Mouse (Mus musculus): ENCODE measurements around the gene Gipc2. TPM values are rescaled to one million over a fixed set of nuclear protein-coding genes. Genes with fewer than 3 reads are reported as not detected.
A peak's percentile ranks its signal among the peaks of the same experiment; 100 is the strongest.
"Not testable (repeated sequence)": the region's sequence is repeated elsewhere in the genome, so short reads cannot be mapped to it uniquely, and the experiment has no call there.

Gipc2 gene
- polyA plus RNA-seq, 1 experiment from 2014 or later = 17.8 TPM

DNA sequence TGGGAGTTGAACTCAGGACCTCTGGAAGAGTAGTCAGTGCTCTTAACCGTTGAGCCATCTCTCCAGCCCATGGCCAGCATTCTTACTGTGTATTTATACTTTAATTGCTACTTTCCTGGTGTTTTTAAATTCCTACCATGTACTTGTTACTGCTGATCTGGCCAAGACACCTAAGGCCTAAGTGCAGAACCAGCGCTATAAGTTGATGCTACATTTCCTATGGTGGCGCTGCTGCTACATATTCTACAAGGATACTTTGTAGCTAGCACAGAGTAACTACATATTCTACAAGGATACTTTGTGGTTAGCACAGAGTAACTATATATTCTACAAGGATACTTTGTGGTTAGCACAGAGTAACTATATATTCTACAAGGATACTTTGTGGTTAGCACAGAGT lies 26.7 kb downstream of the Gipc2 start:
- H3K9ac ChIP-seq (ENCODE audit: low read depth, low read length); H3K36me3 ChIP-seq (ENCODE audit: control insufficient read depth, insufficient read depth); H3K4me1 ChIP-seq (ENCODE audit: control insufficient read depth, low read depth, low read length); H3K4me2 ChIP-seq (ENCODE audit: low read depth, low read length); H3K27me3 ChIP-seq (ENCODE audit: control insufficient read depth, insufficient read depth, low read depth, low read length); ATAC-seq (ENCODE audit: low read depth); H3K27ac ChIP-seq (ENCODE audit: low read length); H3K4me3 ChIP-seq (ENCODE audit: low read depth, low read length); H3K9me3 ChIP-seq (replicated peaks; ENCODE audit: control insufficient read depth, low read length): not testable (repeated sequence)
- 79% methylated on average over 3 of the region's 3 CpGs for WGBS (ENCODE audit: insufficient replicate concordance)

DNA sequence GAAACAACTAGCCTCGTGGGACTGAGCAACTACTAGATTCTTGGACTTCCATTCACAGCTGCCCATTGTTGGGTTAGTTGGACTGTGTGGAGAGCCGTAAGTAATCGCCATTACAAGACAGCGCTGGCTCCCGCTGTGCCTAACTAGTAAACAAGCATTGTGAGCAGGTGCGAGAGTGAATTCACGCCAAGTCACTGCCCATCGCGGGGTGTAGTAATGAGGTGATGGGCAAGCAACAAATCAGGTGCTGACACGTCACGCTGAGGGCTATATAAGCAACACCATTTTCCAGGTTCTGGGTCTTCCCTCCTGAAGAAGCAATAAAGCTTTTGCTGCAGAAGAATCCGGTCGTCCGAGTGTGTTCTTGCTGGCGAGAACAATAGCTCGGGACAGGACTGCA lies 29.9 kb downstream of the Gipc2 start:
- H3K9ac ChIP-seq (ENCODE audit: low read depth, low read length); H3K27me3 ChIP-seq (ENCODE audit: control insufficient read depth, insufficient read depth, low read depth, low read length); H3K27ac ChIP-seq (ENCODE audit: low read length); H3K4me2 ChIP-seq (ENCODE audit: low read depth, low read length); H3K9me3 ChIP-seq (replicated peaks; ENCODE audit: control insufficient read depth, low read length); H3K36me3 ChIP-seq (ENCODE audit: control insufficient read depth, insufficient read depth); ATAC-seq (ENCODE audit: low read depth); H3K4me1 ChIP-seq (ENCODE audit: control insufficient read depth, low read depth, low read length); H3K4me3 ChIP-seq (ENCODE audit: low read depth, low read length): not testable (repeated sequence)
- 80% methylated on average over 16 of the region's 16 CpGs for WGBS (ENCODE audit: insufficient replicate concordance)

DNA sequence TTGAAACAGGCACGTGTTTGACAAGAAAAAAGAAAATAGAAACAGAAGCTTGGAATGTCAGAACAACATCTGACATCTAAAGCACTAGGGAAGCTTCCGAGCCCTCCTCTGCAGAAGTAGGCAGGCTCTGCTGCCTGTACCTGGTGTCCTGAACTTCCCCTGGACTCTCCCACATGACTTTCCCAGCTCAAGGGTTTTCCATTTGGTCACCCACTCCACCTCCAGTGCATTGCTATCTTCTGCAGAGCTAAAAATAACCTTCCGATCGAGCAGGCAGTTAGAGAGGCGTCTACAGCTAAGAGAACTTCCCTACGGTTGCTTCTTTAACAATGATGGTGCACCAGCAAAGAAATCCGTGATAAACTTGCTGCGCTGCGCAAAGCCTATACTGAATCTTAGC lies 32.4 kb downstream of the Gipc2 start:
- H3K9me3 ChIP-seq (replicated peaks; ENCODE audit: control insufficient read depth, low read length) = no peaks in the 10 kb centered on the region
- H3K4me2 ChIP-seq (ENCODE audit: low read depth, low read length) = no peak overlapping the region
- no peak overlapping the region for H3K27ac ChIP-seq (ENCODE audit: low read length)
- H3K4me1 ChIP-seq (ENCODE audit: control insufficient read depth, low read depth, low read length) = no peaks in the 10 kb centered on the region; the same call in 1 of the 2 replicates
- H3K9ac ChIP-seq (ENCODE audit: low read depth, low read length) = no peak overlapping the region
- H3K27me3 ChIP-seq (ENCODE audit: control insufficient read depth, insufficient read depth, low read depth, low read length) = no peaks in the 10 kb centered on the region
- ATAC-seq (ENCODE audit: low read depth) = no peak
- WGBS (ENCODE audit: insufficient replicate concordance) = 39% methylated on average over 9 of the region's 9 CpGs
- H3K4me3 ChIP-seq (ENCODE audit: low read depth, low read length) = no peak overlapping the region
- H3K36me3 ChIP-seq (ENCODE audit: control insufficient read depth, insufficient read depth) = no peaks in the 10 kb centered on the region

DNA sequence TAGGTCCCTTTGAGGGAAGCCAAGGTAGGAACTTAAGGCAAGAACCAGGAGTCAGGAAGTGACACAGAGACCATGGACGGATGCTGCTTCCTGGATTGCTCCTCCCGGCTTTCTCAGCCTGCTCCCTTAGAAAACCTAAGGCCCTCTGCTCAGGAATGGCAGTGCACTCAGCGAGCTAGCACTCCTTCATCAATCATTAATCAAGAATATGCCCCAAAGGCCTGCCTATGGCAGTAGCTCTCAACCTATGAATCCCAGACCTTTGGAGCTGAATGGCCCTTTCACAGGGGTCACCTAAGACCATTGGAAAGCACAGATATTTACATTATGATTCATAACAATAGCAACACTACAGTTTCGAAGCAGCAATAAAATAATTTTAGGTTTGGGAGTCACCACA lies 35.1 kb downstream of the Gipc2 start:
- no peaks in the 10 kb centered on the region for H3K9me3 ChIP-seq (replicated peaks; ENCODE audit: control insufficient read depth, low read length)
- H3K9ac ChIP-seq (ENCODE audit: low read depth, low read length) = no peak overlapping the region
- H3K4me1 ChIP-seq (ENCODE audit: control insufficient read depth, low read depth, low read length) = no peaks in the 10 kb centered on the region; the same call in 1 of the 2 replicates
- H3K4me2 ChIP-seq (ENCODE audit: low read depth, low read length) = no peak overlapping the region
- no peak for ATAC-seq (ENCODE audit: low read depth)
- no peak overlapping the region for H3K27ac ChIP-seq (ENCODE audit: low read length)
- WGBS (ENCODE audit: insufficient replicate concordance) = 49% methylated on average over 4 of the region's 4 CpGs
- H3K4me3 ChIP-seq (ENCODE audit: low read depth, low read length) = no peak overlapping the region
- H3K27me3 ChIP-seq (ENCODE audit: control insufficient read depth, insufficient read depth, low read depth, low read length) = no peaks in the 10 kb centered on the region
- no peaks in the 10 kb centered on the region for H3K36me3 ChIP-seq (ENCODE audit: control insufficient read depth, insufficient read depth)

DNA sequence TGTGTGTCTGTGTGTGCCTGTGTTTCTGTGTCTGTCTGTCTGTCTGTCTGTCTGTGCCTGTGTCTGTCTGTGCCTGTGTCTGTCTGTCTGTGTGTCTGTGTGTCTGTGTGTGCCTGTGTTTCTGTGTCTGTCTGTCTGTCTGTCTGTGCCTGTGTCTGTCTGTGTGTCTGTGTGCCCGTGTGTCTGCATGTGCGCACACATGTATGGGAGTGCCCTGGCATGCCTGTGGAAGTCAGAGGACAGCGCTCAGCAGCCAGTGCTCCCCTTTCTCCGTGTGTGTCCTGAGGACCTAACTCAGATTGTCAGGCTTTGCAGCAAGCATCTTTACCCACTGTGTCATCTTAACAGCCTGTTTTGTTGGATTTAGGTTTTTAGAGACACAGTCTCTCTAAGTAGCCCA lies 36.6 kb downstream of the Gipc2 start:
- not testable (repeated sequence) for H3K36me3 ChIP-seq (ENCODE audit: control insufficient read depth, insufficient read depth); H3K4me3 ChIP-seq (ENCODE audit: low read depth, low read length); H3K9me3 ChIP-seq (replicated peaks; ENCODE audit: control insufficient read depth, low read length); H3K9ac ChIP-seq (ENCODE audit: low read depth, low read length); H3K4me2 ChIP-seq (ENCODE audit: low read depth, low read length); ATAC-seq (ENCODE audit: low read depth); H3K27ac ChIP-seq (ENCODE audit: low read length); H3K4me1 ChIP-seq (ENCODE audit: control insufficient read depth, low read depth, low read length); H3K27me3 ChIP-seq (ENCODE audit: control insufficient read depth, insufficient read depth, low read depth, low read length)
- 79% methylated on average over 4 of the region's 4 CpGs for WGBS (ENCODE audit: insufficient replicate concordance)

DNA sequence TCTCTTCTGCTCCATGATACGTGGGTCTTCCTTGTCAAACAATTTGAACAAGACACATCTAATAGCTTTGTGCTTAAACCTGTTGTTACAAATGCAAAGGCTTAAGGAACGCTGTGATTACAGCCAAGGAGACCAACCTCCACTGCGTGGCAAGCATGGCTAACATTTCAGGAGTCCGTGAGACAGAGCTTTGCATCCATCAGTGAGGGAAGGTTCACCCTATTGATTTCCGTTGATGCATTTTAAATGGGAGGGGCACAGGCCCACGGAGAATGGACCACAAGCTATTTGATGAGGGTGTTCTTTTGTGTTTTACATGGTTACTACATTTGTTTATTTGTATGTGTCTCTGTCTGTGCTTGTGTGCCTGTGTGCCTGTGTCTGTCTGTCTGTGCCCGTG lies 37.4 kb downstream of the Gipc2 start:
- Histone ChIP-seq H3K4me1 (ENCODE audit: control insufficient read depth, low read depth, low read length) (no peaks in the 10 kb centered on the region; the same call in none of the 2 replicates), H3K9me3 (replicated peaks; ENCODE audit: control insufficient read depth, low read length) (no peaks in the 10 kb centered on the region), H3K27ac (ENCODE audit: low read length) (no peak overlapping the region), H3K27me3 (ENCODE audit: control insufficient read depth, insufficient read depth, low read depth, low read length) (no peaks in the 10 kb centered on the region), H3K4me2 (ENCODE audit: low read depth, low read length) (no peak overlapping the region), H3K36me3 (ENCODE audit: control insufficient read depth, insufficient read depth) (no peaks in the 10 kb centered on the region), H3K4me3 (ENCODE audit: low read depth, low read length) (no peak overlapping the region), H3K9ac (ENCODE audit: low read depth, low read length) (no peak overlapping the region)
- ATAC-seq (ENCODE audit: low read depth) = no peak
- WGBS (ENCODE audit: insufficient replicate concordance) = 70% methylated on average over 7 of the region's 7 CpGs

DNA sequence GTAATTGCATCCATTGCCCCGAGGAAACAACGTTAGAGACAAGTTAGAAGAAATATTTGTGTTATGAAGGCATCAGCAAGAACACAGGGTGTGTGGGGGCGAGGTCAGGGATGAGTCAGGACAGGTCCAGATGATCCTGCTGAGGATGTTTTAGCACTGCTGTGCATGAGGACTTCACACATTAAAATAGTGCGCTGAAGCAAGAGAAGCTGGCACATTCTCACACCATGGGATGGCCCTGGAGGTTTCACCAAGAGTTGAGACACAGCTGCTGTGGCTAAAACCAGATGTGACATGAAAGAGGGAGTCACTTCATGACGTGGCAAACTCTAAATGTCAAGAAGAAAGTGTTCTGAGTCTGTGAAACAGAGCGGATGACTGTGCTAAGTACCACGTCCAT lies 38.9 kb downstream of the Gipc2 start:
- H3K9me3 ChIP-seq (replicated peaks; ENCODE audit: control insufficient read depth, low read length) = no peaks in the 10 kb centered on the region
- no peaks in the 10 kb centered on the region for H3K27me3 ChIP-seq (ENCODE audit: control insufficient read depth, insufficient read depth, low read depth, low read length)
- no peak overlapping the region for H3K27ac ChIP-seq (ENCODE audit: low read length)
- H3K9ac ChIP-seq (ENCODE audit: low read depth, low read length) = no peak overlapping the region
- 59% methylated on average over 7 of the region's 7 CpGs for WGBS (ENCODE audit: insufficient replicate concordance)
- H3K4me1 ChIP-seq (ENCODE audit: control insufficient read depth, low read depth, low read length) = peaks cover 13% of the 10 kb centered on the region
- H3K4me2 ChIP-seq (ENCODE audit: low read depth, low read length) = no peak overlapping the region
- ATAC-seq (ENCODE audit: low read depth) = no peak
- H3K4me3 ChIP-seq (ENCODE audit: low read depth, low read length) = no peak overlapping the region
- H3K36me3 ChIP-seq (ENCODE audit: control insufficient read depth, insufficient read depth) = no peaks in the 10 kb centered on the region

DNA sequence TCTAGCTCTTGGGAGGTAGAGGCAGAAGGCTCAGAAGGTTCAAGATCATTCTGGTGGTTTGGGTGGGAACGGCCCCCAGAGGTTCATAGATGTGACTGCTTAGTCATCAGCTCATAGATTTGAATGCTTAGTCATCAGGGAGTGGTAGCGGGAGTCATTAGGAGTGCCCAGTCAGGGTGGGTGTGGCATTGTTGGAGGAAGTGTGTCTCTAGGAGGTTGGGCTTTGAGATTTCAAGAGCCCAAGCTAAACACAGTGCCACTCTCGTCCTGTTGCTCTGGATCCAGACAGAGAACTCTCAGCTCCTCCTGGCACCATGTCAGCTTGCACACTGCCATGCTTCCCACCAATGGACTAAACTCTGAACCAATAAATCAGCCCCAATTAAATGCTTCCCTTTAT lies 43.3 kb downstream of the Gipc2 start:
- H3K27me3 ChIP-seq (ENCODE audit: control insufficient read depth, insufficient read depth, low read depth, low read length) = no peaks in the 10 kb centered on the region
- H3K9me3 ChIP-seq (replicated peaks; ENCODE audit: control insufficient read depth, low read length) = no peaks in the 10 kb centered on the region
- 0 out of 2 replicates have a peak overlapping the region, but pooled peaks have one; percentile 36 for H3K9ac ChIP-seq (ENCODE audit: low read depth, low read length)
- H3K27ac ChIP-seq (ENCODE audit: low read length) = peak overlapping the region; percentile 89
- peak overlapping the region; percentile 59 for H3K4me2 ChIP-seq (ENCODE audit: low read depth, low read length)
- peaks cover 35% of the 10 kb centered on the region for H3K4me1 ChIP-seq (ENCODE audit: control insufficient read depth, low read depth, low read length)
- H3K4me3 ChIP-seq (ENCODE audit: low read depth, low read length) = peak overlapping the region; percentile 33
- WGBS (ENCODE audit: insufficient replicate concordance) = 15% methylated on average over 3 of the region's 3 CpGs
- H3K36me3 ChIP-seq (ENCODE audit: control insufficient read depth, insufficient read depth) = no peaks in the 10 kb centered on the region
- peak; percentile 96 for ATAC-seq (ENCODE audit: low read depth)

DNA sequence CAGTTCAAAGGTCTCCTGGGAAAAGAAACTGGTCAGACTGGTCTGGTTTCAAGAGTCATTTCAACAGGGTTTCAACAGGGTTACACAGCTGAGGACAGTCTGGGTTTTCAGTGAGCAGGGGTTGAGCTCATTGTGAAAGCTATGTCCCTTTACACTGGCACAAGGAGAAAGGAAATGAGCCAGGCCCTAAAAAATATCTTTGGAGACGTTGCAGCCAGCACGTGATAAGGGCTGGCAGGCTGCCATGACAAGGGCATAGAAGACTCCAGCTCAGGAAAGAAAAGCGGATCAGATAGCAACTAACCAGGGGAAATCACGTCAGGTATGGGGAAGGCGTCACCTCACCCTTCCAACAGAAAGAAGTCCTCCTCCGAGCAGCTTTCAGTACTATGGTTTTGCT lies 43.9 kb downstream of the Gipc2 start:
- Histone ChIP-seq H3K4me3 (ENCODE audit: low read depth, low read length) (peak overlapping the region; percentile 33), H3K27me3 (ENCODE audit: control insufficient read depth, insufficient read depth, low read depth, low read length) (no peaks in the 10 kb centered on the region), H3K4me1 (ENCODE audit: control insufficient read depth, low read depth, low read length) (peaks cover 35% of the 10 kb centered on the region), H3K9ac (ENCODE audit: low read depth, low read length) (peak overlapping the region; percentile 36; the same call in 1 of the 2 replicates), H3K36me3 (ENCODE audit: control insufficient read depth, insufficient read depth) (no peaks in the 10 kb centered on the region), H3K27ac (ENCODE audit: low read length) (peak overlapping the region; percentile 89), H3K9me3 (replicated peaks; ENCODE audit: control insufficient read depth, low read length) (no peaks in the 10 kb centered on the region), H3K4me2 (ENCODE audit: low read depth, low read length) (peak overlapping the region; percentile 59)
- WGBS (ENCODE audit: insufficient replicate concordance) = 14% methylated on average over 6 of the region's 6 CpGs
- ATAC-seq (ENCODE audit: low read depth) = peak; percentile 57

All from liver, embryonic 16.5 days (tissue).